Mouse (Mus musculus): ENCODE data around the gene Obox6.

DNA sequence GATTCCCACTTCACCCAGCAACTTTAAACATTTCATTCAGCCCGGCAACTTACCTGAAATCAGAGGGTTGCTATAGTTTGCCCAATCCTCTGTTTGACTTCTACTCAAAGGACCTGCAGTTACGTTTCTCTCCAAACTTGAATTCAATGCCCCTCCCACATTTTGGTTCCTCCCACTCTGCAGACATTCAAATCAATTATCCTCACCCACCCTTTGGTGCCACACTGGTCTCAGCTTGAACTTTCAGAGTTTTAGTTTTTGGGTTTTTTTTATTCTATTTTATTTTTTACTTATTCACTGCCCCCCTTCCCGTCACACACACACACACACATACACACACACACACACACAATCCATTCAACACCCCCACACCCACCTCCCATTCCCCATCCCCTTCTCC is at the start of gene Obox6:
- TF ChIP-seq CTCF (IDR thresholded peaks at IDR 0.05; ENCODE audit: low read depth, low read length) (no peak), GATA2 (IDR thresholded peaks at IDR 0.05; ENCODE audit: borderline replicate concordance, low read depth, low read length) (no peak), TAL1 (conservative IDR thresholded peaks at IDR 0.05; ENCODE audit: low read depth, low read length) (no peak), GATA1 (IDR thresholded peaks at IDR 0.05; ENCODE audit: borderline replicate concordance, low read length) (no peak), POLR2AphosphoS5 (IDR thresholded peaks at IDR 0.05; ENCODE audit: insufficient replicate concordance, low read depth, low read length) (no peak)

Data from G1E (cell line).